Mouse (Mus musculus): ENCODE measurements around the gene Xntrpc.
"Not testable (repeated sequence)": the region's sequence is repeated elsewhere in the genome, so short reads cannot be mapped to it uniquely, and the experiment has no call there.

Xntrpc gene

DNA sequence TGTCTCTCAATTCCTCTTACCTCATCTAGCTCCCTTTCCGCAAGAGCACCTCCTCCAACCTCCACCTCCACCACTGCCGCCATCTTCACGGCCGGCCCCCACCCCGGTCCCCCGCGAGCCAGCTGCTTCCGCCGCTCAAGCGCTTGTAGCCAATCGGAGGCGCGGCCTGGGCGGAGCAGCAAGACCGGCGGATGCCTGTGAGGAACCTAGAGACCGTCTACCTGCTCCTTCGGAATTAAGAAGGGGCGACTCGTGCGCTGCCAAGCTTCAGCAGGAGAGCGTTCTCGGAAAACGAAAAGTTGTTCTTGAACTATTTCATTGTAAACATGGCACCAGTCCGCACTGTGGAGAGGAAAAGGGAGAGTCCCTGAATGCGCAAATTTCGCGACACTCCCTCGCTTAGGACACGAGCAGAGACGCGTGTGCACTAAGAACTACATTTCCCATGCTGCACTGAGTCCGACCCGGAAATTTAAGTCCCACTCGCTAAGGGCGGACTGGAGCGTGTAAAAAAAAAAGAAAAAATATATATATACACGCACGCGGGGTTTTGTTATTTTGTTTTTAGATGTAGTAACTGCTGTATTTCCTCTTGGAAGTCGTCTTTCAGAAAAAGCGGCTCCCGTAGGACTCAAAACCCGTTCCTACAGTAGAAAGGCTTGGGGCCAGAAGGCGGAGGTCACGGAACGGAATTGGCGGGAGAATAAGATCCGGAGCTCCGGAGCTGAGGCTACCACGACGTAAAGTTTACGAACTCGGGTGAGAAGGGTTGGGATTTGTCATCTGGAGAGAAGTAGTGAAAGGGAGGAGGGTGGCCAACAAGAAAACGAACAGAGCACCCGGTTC lies at the start of gene Xntrpc, which contains the start of the genes Rnf121 and Xndc1:
TSS of gene Xntrpc (plus strand) at position 668 of the 846 bp plus-strand sequence.
TSS of gene Rnf121 (minus strand) at position 424 of the 846 bp plus-strand sequence.
TSS of gene Xndc1 (plus strand) at position 466 of the 846 bp plus-strand sequence.
- DNase-seq (ENCODE audit: low spot score in 2 of 2), result peak; percentile 79 to 86

DNA sequence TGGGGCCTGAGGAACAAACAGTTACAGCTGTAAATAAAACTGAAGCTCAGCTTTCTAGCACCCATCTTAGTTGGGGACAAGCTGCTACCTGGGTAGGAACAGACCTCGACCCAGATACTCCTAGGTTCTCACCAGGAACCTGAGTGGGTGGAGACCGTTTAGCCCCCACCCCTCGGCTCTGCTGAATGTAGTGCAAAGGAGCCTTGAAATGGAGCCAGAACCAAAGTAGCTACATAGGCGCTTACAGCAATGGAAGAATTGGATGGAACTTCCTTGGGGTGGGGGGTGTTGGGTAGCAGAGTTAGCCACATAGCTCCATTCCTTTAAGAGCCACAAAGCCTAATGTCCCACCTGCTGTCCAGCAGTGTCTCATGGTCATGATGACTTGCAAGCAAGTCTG lies 48.6 kb upstream of the Xntrpc start:
- DNase-seq (ENCODE audit: low spot score in 2 of 2), result no peak

DNA sequence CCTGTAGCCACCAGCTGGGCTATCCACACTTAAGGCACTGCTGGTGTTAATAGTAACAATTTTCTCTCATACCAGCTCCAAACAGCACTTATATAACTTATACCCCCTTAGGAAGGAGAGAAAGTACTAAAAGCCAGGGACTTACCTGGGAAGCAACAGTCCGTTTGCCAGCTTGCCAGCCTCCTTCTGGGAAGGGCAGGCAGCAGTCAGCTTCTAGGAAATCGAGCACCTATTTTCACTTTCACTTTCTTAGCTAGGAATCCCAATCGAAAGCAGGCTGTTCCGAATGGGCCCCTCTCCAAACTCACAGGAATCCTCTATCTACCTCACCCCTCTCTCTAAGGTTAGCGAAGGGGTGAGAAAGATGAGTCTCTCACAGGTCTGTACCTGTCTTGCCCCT lies 48.1 kb upstream of the Xntrpc start:
- no peak for DNase-seq (ENCODE audit: low spot score in 2 of 2)

DNA sequence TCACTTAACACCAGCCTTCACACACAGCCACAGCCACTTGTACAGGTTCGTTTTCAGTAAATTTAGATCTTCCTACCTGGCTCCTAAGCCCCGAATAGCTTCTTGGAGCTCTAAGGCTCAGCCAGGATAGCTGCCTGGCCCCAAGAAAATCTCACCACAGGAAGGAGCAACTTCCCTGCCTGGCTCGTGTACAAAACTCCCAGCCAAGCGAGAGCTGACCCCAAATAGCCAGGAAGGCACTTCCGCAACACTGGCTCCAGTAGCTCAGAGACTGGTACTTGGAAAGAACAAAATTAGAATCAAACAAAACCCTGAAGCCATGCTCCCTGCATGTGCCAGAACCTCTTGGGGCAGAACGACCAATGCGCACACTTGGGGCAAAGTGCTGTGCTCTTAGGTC lies 47.5 kb upstream of the Xntrpc start:
- no peak for DNase-seq (ENCODE audit: low spot score in 2 of 2)

DNA sequence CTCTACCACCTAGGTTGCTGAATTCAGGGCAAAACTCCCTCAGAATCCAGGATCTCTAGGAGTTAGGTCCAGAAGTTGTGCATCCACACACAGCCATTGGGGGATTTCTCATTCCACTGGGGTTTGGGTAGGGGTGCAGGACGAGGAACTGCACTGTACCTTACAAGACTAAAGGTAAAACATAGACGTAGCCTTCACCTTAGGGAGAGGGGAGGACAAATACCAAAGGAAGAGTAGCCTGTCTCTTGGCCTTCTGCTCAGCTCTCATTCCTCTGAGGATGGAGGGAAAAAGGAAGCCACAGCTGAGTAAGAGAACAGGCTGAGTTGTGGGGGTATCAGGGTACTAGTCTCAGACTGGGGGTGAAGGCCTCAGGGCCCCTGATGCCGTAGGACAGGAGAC lies 46.9 kb upstream of the Xntrpc start, which contains the start of gene Il18bp:
TSS of gene Il18bp (minus strand) at position 101 of the 400 bp plus-strand sequence.
- DNase-seq (ENCODE audit: low spot score in 2 of 2), result no peak

DNA sequence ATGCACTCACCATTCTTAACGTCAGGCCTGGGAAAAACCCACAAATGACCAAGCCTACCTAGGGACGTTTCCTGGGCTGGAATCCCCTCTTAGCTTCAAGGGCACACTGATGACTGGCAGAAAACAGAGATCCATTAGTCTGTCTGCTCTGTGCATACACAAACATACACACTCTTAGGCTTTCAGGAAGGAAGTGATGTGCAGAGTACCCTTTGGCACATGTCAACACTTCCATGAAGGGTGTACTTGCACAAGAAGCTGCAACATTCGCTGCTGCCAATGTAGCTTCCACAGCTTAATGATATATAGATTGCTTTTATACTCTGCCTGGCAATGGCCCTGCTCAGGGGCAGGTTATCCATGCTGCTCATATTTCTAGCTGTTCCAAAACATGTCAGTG lies 46.2 kb upstream of the Xntrpc start:
- no peak for DNase-seq (ENCODE audit: low spot score in 2 of 2)

DNA sequence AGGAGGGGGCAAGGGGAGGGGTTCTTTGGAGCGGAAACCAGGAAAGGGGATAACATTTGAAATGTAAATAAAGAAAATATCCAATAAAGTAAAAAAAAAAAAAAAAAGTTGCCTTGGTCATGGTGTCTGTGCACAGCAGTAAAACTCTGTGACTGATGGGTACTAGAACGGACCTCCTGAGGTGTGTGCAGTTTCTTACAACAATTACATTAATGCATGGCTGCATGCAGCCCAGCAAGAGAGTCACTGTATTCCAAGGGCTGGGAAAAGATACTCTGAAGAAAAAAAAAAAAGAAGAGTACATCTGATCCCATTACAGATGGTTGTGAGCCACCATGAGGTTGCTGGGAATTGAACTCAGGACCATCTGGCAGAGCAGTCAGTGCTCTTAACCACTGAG lies 44.6 kb upstream of the Xntrpc start:
- not testable (repeated sequence) for DNase-seq (ENCODE audit: low spot score in 2 of 2)

DNA sequence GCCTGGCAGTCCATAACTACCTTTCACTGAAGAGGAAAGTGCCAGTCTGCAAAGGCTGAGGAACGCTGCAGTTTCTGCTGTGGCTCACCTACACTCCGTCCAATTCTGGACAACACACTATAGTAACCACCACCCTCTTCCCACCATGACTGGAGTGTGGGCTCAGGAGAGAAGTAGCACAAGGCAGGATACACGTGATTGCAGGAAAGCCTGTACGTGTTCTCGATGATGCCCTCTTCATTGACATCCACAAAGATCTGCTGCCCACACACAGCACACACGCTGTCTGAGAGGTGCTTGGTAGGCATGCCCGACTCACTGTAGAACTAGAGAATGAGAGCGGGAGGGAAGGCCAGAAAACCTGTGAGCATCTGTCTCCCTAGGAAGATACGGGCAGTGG lies 41.7 kb upstream of the Xntrpc start:
- DNase-seq (ENCODE audit: low spot score in 2 of 2), result no peak

DNA sequence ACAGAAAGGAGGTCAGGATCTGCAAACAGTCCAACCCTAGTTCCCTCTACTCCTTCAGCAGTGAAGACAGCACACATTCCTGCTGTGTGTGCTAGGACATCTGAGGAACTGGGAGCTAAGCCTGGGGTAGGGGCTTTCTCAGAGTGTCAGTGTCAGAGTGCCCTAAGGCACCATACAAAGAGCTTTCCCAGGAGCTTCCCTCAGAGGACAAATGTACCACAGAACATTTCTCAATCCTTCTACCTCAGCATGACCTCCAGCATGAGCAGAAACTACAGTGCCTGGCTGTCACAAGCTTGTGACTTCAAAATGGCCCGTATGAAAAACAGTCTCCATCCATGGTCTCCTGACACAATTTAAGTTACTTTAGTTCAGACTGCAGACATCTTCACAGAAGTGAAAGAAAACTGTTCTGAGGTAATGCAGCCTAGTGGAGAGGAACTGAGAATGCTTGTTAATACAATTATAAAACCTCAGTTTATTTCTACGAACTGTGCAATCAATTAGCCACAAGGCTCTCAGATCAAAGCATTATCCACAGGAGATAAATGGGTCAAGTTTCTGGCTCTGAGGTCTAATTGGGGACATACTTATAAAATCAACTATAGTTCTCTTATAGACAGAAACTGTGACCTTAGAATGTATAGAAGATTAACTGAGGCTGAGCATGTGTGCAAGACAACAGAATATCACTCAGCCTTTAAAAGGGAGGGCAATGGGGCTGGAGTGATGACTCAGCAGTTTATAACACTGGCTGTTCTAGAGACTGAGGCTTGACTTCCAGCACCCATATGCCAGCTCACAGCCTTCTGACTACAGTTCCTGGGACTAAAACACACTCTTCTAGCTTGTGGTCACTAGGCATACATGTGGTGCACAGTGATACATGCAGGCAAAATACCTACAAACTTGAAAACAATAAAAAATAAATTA lies 40.1 kb upstream of the Xntrpc start:
- DNase-seq (ENCODE audit: low spot score in 2 of 2), result no peak

DNA sequence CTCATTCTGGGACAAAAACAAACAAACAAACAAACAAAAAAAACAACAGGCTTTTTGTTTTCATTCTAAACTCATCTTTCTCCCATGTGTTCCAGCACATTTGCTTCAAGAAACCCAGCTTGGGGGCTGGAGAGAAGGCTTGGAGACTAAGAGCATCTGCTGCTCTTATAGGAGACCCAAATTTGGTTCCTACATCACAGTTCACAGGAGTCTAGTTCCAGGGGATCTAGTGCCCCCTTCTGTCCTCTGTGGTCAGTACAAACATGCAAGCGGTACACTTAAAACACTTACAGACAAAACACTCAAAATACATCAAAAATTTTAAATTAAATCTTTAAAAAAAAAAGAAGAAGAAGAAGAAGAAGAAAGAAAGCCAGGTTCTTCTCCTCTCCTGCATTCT lies 30.6 kb upstream of the Xntrpc start:
- no peak for DNase-seq (ENCODE audit: low spot score in 2 of 2)

DNA sequence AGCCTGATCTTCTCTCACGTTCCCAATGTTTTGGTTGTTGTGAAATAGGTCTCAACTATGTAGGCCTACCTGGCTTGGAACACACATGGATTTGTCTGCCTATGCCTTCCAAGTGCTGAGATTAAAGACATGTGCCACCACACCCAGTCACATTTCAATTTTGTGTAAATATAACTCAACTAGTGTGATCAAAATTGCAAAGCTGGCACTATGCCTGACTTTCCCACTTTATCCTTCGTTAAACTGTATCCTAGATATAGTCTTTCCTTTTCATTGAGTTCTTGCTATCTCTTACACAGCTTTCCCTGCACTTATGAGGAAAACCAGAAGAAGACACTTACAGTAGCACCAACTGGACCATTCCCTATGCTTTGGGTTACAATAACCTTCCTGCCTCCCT lies 30.0 kb upstream of the Xntrpc start:
- DNase-seq (ENCODE audit: low spot score in 2 of 2), result no peak

DNA sequence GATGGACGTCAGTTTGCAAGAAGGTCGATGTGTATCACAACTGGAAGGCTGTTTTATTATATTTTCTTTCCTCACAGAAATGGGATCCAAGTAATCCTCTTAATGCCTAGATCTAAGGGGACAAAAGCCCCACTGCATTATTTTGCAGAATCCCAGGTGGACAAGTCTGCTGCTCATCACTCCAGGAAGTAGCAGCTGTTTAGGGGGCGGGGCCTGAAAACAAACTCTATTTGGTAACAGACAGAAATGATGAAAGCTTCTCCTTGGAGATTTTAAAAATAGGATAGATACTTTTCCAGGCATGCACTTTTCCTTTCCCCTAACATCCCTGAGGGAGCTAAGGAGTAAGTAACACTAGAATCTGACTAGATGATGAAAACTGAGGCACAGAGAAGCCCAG lies 28.2 kb upstream of the Xntrpc start:
- DNase-seq (ENCODE audit: low spot score in 2 of 2), result no peak

DNA sequence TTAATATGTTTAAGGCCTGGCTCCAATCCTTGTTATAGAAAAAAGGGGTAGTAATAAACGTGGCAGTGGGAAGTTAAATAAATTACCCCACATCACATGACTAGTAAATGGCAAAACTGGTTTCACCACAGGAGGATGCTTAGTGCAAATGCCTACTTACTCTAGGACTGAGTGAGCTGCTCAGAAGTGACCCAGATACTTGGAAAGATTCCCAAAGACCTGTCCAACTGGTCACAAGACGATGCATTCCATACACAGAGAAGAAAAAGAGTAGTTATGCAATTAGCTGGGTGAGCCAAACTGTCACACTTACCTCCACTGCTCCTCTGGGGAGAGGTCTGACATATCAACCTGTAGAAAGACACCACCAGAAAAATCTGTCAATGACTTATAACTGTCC lies 23.2 kb upstream of the Xntrpc start:
- no peak for DNase-seq (ENCODE audit: low spot score in 2 of 2)

DNA sequence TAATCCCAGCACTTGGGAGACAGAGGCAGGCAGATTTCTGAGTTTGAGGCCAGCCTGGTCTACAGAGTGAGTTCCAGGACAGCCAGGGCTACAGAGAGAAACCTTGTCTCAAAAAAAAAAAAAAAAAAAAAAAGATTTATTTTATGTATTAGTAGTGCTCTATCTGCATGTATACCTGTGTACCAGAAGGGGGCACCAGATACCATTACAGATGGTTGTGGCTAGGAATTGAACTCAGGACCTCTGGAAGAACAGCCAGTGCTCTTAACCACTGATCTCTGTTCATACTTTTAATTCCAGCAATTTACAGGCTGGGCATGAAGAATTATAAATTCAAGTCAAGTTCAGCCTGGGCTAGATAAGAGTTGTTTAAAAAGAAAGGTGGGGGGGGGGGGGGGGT lies 17.0 kb upstream of the Xntrpc start:
- DNase-seq (ENCODE audit: low spot score in 2 of 2), result not testable (repeated sequence)

DNA sequence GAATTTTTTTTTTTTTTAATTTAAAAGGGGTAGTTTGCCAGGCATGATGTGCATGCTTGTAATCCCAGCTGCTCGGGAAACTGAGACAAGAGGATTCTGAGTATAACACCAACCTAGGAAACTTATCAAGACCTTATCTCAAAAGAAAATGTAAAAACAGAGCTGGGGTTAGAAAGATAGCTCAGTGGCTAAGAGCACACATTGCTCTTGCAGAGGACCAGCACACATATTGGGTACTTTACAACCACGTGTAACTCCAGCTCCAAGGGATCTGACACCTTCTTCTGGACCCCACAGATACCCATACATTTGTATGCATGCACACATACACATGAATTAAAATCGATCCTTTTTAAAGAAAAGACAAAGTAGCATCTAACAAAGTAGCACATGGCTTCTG lies 4.2 kb upstream of the Xntrpc start:
- DNase-seq (ENCODE audit: low spot score in 2 of 2), result no peak

DNA sequence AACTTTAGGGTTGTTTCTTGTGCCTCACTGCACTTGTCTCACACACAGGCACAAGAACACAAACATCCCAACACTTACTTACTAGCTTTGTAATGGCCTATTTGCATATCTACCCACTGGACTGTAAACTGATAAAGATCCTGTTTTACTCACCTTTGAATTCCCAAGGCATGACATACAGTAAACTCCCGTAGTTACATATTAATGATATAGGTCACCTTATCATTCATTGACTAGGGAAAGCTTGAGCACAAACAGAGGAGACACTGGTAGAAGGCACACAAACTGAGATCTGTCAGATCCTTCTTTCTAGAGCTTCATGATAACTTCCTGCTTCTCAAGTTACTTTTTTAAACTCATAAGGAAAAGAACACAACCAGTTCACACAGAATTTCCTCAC lies 3.3 kb upstream of the Xntrpc start:
- no peak for DNase-seq (ENCODE audit: low spot score in 2 of 2)

DNA sequence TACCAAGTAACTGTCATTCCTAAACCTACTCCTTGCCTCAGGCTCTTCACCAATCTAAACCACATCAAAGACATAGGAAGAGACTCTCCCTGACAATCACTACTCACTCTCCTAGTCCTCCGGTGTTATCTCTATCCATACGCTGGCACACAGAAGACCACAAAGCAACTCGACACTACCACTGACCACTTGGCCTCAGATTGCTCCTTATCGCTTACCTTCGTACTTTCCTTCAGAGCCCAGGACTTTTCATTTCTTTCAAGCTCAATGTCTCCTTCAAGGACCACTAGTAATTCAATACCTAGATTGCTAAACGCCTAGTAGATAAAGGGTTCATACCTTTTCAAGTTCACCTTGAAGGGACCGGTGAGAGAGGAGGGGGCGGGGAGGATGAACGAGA lies 1.6 kb upstream of the Xntrpc start:
- no peak for DNase-seq (ENCODE audit: low spot score in 2 of 2)

DNA sequence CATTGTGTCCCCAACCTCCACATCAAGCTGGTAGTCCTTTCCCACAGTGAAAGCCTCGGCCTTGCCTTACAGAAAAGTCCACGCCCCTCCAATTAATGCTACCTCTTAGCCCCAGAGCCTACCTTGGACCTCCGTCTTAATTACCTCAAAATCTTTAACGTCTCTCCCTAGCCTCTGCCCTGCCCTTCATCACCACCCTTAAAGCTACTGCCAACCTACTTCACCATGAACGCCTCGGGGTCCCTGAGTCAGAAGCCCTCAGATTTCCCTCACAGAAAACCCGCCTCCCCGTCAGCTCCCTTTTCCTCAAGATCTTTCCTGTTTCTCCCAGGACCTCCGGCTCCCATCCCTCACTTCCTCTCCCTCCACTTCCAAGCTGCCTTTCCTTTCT lies 863 bp upstream of the Xntrpc start:
- no peak for DNase-seq (ENCODE audit: low spot score in 2 of 2)

DNA sequence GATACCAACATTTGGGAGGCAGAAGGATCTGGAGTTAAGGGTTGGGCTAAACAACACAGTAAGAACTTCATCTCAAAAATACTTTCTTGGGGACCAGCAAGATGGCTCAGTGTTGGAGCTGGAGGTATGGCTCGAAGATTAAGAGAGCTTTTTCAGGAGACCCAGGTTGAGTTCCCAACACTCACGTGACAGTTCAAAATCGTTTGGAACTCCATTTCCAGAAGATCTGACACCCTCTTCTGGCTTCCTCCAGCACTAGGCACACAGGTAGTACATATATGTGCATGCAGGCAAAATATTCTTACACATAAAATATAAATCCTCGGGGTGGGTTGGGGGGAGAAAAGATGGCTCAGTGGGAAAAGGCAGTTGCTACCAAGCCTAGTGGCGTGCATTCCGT lies 850 bp downstream of the Xntrpc start:
- DNase-seq (ENCODE audit: low spot score in 2 of 2), result no peak

DNA sequence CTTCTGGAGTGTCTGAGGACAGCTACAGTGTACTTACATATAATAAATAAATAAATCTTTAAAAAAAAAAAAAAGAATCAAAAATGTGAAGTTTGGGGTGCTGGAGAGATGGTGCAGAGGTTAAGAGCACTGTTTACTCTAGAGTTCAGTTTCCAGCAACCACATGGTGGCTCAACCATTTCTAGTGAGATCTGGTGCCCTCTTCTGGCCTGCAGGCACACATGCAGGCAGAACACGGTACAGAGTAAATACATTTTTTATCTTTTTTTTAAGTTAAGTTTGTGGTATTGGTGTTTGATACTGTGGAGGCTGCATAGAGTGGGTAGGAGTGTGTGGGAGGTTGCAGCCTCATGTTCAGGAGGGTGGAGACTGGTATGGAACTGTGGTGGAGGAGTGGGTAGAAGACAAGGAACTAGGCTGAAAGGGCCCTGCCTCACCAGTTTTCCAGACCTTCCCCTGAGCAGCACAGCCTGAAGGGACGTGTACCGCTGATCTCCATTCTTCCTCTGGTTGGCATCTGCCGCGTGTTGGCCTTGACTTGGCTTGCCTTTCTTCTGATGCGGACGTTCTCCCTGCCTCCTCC lies 11.3 kb downstream of the Xntrpc start:
- DNase-seq (ENCODE audit: low spot score in 2 of 2), result peak in 1 of 2 experiments; percentile 27

DNA sequence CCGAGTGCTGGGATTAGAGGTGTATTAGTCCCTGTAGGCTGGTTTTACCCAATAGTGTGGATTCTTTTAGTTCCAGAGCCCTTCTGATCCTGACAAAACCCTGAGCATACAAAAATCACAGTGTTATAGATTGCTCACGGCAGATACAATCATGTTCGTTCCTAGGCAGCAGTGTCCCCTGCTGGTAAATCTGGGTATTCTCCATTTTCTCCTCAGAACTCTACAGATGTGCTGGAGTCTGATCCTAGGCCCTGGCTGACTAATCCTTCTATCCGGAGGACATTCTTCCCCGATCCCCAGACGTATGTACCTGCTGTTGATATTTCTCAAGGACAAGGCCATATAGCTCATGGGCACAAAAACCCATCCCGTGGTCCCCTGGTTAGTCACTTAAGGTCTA lies 13.0 kb downstream of the Xntrpc start:
- DNase-seq (ENCODE audit: low spot score in 2 of 2), result no peak

DNA sequence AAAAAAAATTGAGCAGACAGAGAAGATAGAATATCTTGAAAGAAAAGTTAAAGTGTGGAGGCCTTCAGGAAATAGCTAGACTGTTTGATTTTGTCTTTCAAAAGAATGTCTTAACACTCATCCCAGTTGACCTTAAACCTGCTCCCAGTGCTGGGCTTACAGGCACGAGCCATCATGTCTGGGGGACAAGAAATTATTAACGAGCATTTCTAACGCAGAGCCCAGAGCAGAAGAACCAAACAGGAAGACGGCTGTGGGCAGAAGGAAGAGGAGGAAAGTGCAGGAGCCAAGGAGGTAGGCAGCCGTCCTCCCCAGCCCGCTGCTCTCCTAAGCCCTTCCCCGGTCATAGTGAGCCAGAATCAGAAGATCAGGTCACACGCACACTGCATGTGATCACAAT lies 14.8 kb downstream of the Xntrpc start:
- no peak for DNase-seq (ENCODE audit: low spot score in 2 of 2)

Data from spleen, postnatal 14 days (tissue).